Mouse (Mus musculus) adrenal gland, adult 10 weeks (tissue): ENCODE data around the gene A630023A22Rik. TPM values are rescaled to one million over a fixed set of nuclear protein-coding genes. Genes with fewer than 3 reads are reported as not detected.

ENCODE experiments used
- polyA plus RNA-seq: library from polyadenylated mRNA; stranded (reverse); fragments of 350-450 nt; fragmentation: Illumina TruSeq; extraction: RNeasy Lipid Tissue Mini Kit (QIAGEN cat#74804); gene quantifications from one replicate; pipeline ENCODE4 v1.2.3, GENCODE M21; 2014; ENCODE audit warnings: low read depth, low replicate concordance

A630023A22Rik gene
- not detected for polyA plus RNA-seq

GRCm38 (mm10) chr14:34102601-34103000 is at the start of gene A630023A22Rik:
Gene A630023A22Rik (minus strand): TSS chr14:34102754.

GRCm38 (mm10) chr14:34152342-34152741 is 49.8 kb upstream of the A630023A22Rik start, which contains the start of gene Npy4r:
Gene Npy4r (minus strand): TSS chr14:34152489.

GRCm38 (mm10) chr14:34085731-34086130 is 16.8 kb downstream of the A630023A22Rik start, which contains the start of gene Anxa8:
Gene Anxa8 (plus strand): TSS chr14:34085981.

GRCm38 (mm10) chr14:34052516-34052915 is 50.0 kb downstream of the A630023A22Rik start, which contains the start of gene Antxrl:
Gene Antxrl (plus strand): TSS chr14:34052707.

GRCm38 (mm10) chr14:34016381-34016780 is 86.2 kb downstream of the A630023A22Rik start, which contains the start of gene Gm5460:
Gene Gm5460 (plus strand): TSS chr14:34016758.

GRCm38 (mm10) chr14:34015063-34015462 is 87.5 kb downstream of the A630023A22Rik start, which contains the start of gene Gm30083:
Gene Gm30083 (minus strand): TSS chr14:34015182.

Other genes starting within 250 kb of the A630023A22Rik start
- 15.0 TPM for gene Gdf10, start 179.2 kb downstream of the A630023A22Rik start, polyA plus RNA-seq
- gene Gdf2, start 161.7 kb downstream of the A630023A22Rik start, polyA plus RNA-seq, result not detected
- not detected for gene Rbp3, start 148.8 kb downstream of the A630023A22Rik start, polyA plus RNA-seq
- gene Zfp488, start 124.0 kb downstream of the A630023A22Rik start, polyA plus RNA-seq, result not detected
- gene Gm30083, start 87.6 kb downstream of the A630023A22Rik start, polyA plus RNA-seq, result not detected
- 0.93 TPM for gene Gm5460, start 86.0 kb downstream of the A630023A22Rik start, polyA plus RNA-seq
- not detected for gene Antxrl, start 50.0 kb downstream of the A630023A22Rik start, polyA plus RNA-seq
- gene Anxa8, start 16.8 kb downstream of the A630023A22Rik start, polyA plus RNA-seq, result 0.52 TPM
- gene Npy4r, start 49.7 kb upstream of the A630023A22Rik start, polyA plus RNA-seq, result not detected
- 2.2 TPM for gene Gprin2, start 98.9 kb upstream of the A630023A22Rik start, polyA plus RNA-seq
- 0.35 TPM for gene Syt15, start 116.8 kb upstream of the A630023A22Rik start, polyA plus RNA-seq
- 23.3 TPM for gene Shld2, start 207.7 kb upstream of the A630023A22Rik start, polyA plus RNA-seq
- 229 TPM for gene Glud1, start 208.0 kb upstream of the A630023A22Rik start, polyA plus RNA-seq